Mouse (Mus musculus): ENCODE data around the gene Zic2.

The Zic2 gene

DNA sequence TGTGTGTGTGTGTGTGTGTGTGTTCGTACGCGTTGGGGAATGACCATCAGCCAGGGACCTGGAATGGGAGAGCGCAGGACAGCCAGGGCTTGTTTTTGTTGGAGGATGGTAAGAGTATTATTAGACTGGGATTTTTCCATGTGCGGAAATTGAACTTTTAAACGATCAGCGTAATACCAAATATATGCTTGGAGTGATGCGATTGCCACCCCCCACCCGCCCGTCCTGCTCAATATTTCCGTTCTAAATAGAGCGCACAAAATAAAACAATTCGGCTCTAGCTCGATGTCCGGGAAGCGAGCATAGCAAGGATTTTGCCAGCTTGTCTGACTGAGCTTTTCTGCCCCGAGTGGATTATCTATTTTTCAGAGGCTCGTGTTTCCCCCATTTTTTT, 1.6 kb downstream of the Zic2 start:
- DNase-seq (ENCODE audit: low spot score in 2 of 2), result no peak

DNA sequence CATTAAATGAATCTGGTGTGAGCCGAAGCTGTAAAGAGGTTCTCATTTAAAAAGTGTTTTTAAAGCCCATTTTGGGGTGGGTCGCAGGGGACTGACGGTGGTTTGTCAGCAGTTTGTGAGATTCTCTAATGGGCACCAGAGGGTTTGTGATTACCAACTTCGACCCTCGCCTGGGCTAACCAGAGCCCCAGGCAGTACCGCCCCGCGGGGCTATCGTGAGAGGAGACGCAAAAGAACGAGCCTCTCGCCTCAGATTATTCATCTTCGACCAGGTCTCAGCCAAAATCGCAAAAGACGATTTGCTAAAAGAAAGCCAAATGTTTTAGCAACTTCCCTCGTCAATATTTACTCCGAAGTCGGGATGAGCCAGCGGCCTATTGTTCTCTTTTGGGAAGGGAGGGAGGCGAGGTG, 2.0 kb downstream of the Zic2 start:
- DNase-seq (ENCODE audit: low spot score in 2 of 2), result no peak

DNA sequence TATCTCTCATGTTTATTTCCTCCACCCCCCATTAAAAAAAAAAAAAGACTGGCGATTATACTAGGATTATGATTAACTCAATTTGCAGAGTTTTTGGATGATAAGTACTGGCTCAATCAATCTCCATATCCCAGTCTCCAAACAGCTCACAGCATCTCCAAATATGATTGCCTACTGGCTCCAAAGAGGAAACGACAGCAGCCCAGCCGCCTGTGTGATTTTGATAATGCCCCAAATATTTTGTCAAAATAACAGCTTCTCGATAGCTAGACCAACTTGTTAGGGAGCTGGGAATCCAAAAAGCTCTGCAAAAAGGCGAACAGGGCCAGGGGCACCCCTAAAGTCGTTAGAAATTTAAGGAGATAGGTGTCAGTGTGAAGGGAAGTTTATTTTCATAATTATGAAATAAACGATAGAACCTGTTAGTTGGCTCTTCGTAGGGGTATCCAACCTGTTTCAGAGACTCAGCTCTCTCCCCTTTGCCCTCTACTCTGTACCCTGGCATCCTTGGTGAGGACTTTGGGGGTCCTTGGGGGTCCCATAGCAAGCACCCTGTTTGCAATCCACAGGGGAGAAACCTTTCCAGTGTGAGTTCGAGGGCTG, 2.8 kb downstream of the Zic2 start:
- no peak for DNase-seq (ENCODE audit: low spot score in 2 of 2)

DNA sequence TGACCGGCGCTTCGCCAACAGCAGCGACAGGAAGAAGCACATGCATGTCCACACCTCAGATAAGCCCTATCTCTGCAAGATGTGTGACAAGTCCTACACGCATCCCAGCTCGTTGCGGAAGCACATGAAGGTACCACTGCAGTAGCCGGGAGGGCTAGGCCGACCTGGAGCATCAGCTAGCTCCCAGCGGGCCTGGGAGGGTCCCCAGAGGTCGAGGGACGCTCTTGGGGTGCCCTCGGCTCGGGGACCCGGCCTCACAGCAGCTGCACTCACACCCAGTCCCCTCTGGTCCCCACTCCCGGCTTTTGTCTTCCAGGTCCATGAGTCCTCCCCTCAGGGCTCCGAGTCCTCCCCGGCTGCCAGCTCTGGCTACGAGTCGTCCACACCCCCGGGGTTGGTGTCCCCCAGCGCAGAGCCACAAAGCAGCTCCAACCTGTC, 3.4 kb downstream of the Zic2 start:
- DNase-seq (ENCODE audit: low spot score in 2 of 2), result no peak

DNA sequence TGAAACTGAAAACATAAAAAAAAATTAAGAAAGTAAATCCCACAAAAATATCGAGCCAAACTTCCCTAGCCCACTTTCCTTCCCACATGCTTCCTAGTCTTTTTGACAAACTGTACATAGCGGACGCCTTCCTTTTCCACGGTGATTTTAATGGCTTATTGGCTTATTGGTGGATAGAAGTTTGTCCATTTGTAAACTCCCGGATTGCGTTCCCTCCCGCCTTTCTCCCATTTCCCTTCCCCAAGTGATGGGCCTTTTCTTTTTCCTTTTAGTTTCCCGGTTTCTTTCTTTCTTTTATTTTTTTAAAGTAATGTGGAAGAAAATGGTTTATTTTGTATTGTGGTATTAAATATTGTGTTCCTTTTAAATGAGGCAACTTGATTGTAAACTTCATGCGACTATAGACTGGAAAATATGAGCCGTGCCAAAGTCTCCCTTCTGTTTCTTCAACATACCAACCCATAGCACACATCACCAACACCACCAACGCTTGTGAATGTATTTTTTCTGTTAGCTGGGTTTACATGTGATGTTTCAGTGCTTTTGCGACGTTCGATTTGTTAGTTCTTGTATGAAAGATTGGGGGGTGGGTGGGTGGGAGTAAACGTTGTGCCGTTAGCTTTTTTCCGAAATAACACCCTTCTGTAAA, 4.3 kb downstream of the Zic2 start:
- no peak for DNase-seq (ENCODE audit: low spot score in 2 of 2)

DNA sequence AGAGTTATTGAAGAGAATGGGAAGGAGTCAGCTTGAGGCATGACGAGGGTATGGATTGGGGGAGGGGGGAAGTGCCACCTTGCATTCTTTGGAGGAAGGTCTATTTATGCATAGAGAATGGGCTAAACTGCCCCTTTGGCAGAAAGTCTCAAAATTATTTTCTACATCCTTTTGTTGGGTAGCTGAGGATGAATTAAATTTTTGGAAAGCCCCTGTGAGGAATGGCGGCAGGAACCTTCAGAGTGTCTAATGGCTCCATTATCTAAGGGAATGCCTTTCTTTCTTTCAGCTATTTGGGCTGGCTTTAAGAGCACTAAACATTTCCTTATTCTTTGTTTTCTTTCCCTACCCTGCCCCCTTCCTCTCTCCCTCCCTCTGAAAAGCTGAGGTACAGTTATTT, 5.1 kb downstream of the Zic2 start:
- no peak for DNase-seq (ENCODE audit: low spot score in 2 of 2)

DNA sequence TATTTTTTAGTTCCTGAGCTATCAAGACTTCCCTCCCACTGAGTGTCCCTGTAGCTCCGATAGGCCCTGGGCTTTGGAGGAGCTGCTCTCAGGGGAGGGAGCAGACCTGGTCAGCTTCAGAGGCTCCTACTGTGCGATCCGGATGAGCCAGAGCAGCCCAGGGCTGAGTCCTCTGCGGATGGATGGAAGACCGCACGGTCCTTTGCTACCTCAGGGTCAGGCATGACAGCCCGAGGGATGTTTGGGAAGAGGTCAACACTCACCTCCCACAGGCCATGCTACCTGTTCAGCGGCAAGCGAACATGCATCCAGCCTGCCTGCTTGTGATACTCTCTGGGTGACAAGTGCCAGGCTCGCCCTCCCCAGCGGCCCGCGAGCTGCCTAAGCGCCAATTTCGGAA, 5.9 kb downstream of the Zic2 start:
- no peak for DNase-seq (ENCODE audit: low spot score in 2 of 2)

DNA sequence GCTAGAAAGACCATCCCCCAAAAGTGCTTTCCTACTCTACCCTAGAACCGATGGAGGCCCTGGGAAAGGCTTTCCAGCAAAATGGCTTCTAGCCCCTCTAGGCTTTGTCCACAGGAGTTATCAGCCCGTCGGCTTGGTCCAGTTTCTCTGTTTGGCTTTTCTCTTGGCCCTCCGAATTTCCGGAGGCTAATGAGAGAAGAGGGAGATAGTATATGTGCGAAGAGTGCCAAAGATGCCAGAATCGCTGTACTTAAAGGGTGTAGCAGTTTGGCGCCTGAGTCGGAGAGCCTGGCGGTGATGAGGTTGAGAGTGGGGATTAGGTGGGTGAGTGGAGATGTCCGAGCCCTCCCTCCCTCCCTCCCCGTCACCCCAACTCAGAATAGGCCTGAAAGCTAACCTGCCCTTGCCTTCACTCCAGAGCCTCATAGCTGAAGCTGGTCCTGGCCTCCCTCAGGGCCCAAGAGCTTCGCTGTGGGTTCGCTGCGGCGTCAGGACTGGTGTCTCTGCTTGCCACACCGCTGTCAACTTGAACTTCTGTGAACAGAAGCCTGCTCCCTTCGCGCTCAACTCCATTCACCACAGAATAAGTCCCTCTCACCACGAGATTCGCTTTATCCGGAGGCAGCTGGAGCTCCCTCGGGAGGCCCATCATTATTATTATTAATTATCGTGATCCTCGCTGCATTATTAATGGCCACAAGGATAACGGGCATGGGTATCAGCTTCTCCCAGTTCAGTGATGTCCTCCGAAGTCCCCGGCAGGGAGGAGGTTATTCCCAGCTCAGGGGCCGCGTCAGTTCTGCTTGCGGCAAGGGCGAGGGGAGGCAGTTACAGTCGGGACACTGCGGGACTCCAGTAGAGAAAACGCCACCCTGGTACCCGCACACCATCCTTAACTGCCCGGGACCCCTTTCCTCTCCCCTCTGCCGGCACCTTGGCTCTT, 7.1 kb downstream of the Zic2 start:
- no peak for DNase-seq (ENCODE audit: low spot score in 2 of 2)

DNA sequence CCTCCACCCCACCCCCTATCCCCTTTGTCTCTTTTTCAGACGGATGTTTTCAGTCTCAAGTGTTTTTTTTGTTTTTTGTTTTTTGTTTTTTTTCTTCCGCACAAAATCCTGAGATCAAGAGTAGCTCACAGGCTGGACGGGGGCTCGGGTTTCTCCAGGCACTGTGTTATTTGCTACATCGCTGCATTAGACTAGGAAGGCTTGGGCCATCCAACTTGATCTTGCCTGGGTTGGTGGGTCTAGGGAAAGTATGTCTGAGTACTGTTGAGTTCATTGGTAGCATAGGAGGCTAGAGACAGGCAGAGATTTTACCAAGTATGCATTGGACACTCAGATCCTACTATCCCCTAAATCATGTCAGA, 7.8 kb downstream of the Zic2 start:
- DNase-seq (ENCODE audit: low spot score in 2 of 2), result no peak

DNA sequence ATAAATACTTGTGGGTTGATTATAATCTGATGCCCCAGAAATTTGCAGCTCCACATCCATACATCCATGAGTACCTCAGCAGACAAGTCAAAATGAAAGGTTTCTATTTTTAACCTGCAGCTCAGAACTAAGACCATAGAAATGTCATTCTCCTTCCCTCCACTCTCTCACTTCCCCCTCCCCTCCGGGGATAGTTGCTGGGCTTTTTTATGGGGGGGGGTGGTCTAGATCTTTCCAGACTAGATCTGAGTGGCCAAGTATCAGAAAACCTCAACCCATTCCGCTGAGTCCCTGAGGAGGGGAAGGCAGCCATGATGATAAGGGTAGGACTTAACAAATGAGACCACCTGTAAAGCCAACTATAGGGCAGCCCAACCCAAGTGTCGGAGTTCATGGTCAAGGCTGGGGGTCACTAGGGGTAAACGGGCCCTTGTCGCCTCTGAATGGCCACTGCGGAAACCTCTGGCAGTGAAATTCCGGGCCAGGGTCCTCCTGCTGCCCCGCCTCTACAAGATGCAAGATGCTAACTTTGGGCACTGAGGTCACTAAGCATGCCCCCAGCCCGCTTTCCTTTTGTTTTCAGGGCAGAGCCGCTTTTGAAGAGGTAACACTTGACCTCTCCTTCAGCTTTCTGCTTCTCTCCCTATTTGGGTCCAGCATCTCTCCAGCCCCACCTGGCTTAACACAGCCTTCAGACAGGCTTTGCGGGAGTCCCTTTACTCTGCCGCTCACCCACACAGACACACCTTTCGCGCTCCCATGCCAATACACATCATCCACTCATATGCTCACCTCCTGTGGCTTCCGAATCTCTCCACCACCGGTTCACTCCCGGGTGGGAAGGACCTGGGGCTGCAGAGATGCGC, 8.6 kb downstream of the Zic2 start:
- no peak for DNase-seq (ENCODE audit: low spot score in 2 of 2)

DNA sequence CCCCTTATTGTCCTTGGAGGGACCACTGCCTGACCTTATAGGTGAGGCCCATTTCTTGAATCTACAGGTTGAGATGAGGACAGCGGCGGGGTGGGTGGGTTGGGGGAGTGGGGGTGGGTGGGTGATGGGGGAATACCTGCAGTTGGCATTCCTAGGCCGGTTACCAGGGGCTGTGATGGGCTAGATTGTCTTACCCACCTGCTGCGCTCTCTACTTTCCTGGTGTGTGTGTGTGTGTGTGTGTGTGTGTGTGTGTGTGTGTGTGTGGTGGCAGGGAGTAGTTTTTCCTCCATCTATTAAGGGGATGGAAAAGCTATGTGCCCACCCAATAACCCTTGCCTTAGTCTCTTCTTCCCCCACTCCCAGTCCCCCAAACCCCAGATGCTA, 9.2 kb downstream of the Zic2 start:
- DNase-seq (ENCODE audit: low spot score in 2 of 2), result no peak

DNA sequence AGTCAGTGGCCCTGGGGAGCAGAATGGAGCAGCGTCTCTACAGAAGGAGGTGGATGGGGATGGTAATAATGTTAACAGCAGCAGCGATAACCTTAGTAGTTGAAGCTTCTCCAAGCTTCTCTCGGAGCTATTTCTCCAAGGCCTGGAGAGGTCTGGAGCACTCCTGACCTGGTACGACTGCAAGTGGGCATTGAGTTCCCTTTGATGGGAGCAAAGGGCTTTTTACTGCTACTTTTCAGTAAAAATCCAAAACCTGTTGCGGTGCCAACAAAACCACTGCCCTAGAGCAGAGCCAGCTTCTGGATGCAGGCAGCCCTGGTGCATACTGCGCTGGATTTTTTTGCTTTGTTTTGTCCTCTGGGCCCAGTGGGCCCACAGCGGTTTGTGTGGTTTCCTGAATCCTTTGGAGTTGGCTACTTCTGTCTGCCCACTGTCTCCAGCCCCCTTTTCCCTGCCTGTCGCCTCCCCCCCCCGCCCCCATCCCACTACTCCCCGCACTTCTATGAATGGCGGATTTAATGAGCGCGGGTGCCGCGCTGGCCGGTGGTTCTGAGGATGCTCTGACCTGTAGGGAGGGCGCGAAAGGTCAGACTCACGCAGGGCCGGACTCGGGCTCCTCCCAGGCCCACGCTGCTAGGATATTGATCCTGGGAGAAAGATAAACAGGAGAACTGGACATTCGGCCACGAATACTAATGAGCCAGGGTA, 9.8 kb downstream of the Zic2 start:
- no peak for DNase-seq (ENCODE audit: low spot score in 2 of 2)

DNA sequence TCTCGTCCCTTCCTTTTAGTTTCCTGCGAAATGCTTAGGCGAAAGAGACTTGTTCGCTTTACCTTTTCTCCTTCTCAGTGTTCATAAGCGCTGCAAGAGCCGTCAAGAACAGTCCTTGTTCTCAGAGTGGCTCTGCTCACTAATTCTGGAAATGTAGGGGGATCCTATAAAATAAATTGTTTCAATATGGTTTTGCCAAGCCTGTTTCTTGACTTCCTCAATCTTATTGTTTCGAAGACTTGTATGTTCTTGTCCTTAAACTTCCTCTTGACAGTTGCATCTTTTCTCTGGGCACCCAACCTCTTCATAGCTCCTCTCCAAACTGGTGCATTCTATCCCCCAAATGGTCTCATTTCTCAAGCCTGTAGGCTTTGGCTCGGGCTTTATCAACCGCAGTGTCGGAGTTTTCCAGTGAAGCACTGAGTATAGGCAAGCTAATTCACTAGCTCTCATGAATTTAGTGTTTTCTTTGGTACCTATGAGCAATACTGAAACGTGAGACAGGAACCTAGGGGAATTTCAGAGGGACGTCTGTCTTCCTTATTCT, 10.5 kb downstream of the Zic2 start:
- DNase-seq (ENCODE audit: low spot score in 2 of 2), result no peak

DNA sequence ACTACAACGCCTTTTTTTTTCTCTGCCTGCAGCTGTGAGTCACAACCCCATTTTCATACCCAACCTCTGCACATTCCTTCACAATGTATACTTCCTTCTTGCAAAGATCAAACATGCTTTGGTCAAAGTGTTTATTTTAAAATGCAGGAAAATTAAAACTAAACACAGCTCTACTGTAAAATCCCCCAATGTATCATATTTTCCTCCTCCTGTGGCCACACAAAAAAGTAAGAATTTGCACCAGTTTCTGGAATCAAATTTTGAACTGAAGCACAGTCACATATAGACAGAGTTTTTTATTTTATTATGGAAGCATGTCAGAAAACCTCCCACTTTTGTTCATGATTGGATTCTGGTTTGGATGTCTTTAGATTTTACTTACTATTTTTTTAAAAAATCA, 11.4 kb downstream of the Zic2 start:
- DNase-seq (ENCODE audit: low spot score in 2 of 2), result no peak

DNA sequence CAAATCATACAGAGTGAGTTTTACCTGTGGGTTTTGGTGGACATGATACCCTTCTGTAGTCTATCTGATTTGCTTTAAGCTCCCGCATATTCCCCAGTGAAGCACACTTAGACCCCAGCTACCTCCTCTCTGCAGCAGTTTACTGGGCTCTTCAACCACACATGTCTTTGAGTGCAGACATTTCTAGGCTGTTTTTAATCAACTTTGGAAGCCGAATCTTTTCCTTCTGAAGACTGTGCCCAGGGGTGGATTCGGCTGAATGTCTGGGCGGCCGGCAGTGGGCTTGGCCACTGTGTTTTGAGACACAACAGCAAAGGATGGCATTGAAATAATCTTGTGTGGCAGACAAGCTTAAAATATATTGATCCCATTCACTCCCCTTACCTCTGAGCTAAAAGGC, 12.1 kb downstream of the Zic2 start:
- no peak for DNase-seq (ENCODE audit: low spot score in 2 of 2)

DNA sequence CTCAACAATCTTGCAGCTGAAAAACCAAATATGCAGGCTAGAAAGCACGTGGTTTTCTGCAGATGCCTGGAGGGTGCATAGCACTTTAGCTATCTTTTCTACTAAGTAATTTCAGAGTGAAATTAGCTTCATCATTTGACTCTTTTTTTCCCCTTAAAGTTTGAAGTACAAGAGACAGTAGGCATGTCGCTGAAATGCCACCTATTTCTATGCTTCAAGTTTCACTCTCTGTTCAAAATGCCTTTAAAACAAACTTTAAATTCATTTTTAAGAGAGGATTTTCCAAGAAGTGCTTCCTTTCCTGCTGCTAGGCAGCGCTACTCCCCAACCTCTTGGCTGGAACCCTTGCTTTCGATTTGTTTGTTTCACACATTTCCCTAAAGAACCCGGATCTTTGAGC, 13.8 kb downstream of the Zic2 start:
- DNase-seq (ENCODE audit: low spot score in 2 of 2), result no peak

DNA sequence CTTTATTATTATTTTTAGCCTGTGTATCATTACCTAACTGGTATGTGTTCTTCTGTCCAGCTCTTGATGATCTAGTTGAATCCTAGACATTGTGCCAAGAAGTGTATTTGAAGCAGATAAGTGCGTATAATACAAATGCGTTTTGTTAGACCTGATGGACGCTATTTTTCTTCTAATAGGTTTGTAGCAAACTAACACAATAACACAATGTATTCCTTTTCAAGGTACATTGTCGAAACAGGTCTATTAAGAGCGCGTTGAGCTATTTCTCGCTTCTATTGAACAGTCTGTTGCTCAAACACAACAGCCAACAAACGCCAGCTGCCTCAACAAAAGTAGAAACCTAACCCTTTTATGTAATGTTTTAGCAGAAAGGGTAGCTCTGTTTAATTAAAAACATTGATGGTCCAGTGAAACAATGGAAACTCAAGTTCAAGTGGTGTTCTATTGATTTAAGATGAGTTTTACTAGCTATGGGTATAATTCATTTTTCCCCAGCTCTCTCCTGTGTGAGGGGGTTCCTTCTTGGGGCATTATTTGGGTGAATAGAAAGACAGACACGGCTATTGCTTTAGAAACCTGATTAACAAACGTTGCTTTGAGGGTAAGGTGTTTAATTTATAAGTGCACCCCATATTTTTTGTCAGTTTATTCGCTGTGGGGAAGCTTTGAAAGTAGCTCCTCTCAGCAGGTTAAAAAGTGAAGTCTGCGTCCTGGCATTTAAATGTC, 14.6 kb downstream of the Zic2 start:
- no peak for DNase-seq (ENCODE audit: low spot score in 2 of 2)

DNA sequence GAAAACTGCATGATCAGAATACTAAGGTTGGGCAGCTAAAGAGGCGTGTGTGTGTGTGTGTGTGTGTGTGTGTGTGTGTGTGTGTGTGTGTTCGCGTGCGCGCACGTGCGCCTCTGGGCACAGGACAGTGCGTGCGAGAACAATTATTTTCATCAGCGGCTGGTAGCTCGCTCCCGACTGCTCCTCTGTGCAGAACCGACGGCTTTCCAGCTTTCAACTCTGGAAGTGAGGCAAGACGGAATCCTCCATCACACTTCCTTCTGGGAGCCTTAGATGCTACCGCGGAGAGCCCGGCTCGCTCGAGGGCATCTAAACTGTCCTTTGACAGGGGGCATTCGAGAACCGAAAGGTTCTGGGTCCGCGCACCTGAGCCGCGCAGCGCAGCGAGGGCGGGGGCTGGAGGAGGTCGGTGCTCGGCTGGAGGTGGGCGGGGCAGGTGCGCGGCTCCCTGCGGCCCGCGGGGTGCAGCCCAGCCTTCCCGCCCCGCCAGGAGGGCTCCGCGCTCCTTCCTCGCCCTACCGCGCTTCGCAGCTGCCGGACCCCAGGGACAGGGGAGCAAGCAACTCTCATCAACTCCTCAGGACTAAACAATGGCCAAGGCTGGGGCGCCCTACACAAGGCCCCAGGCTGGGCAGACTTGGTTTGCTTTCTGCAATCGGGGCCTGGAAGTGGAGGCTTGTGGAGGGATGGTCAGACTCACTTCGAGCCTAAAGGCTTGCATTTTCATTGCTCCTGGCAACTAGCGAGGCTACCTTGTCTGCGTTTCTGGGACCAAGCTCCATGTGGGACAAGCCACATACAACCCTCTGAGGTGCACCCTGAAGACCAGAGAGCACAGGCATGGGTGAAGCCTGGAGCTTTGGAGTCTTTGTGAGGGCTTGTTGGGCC, 15.4 kb downstream of the Zic2 start, which contains the start of gene Gm10837:
Gene Gm10837 (plus strand): TSS at position 146 of the 888 bp plus-strand sequence.
- no peak for DNase-seq (ENCODE audit: low spot score in 2 of 2)

DNA sequence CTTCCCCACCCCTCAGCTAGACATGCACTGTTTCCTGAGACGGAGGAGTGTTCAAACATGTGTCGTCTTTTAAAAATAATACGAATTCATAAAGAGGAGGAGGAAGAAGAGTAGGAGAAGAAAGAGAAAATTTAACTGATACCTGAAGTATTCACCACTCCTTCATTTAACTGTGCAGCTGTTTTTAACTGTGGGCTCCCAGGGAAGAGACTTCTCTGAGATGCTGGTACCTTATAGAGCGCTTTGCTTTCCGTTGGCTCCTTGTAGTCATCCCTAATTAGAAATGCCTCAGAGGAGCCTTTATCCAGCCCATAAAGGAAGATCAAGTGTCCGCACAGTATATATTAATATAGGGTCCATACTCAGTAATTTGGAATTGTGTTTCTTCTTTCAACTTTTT, 16.3 kb downstream of the Zic2 start:
- no peak for DNase-seq (ENCODE audit: low spot score in 2 of 2)
